Mouse (Mus musculus) layer of hippocampus, adult 9-10 months (tissue): ENCODE results near the gene Mrpl35.

Source experiments
- DNase-seq: peaks from one replicate; pipeline ENCODE4 v3.0.0; 2022; ENCODE audit warnings: low spot score

The Mrpl35 gene

GRCm38 (mm10) chr6:71799391-71799790 is 27.4 kb downstream of the Mrpl35 start:
- no peak for DNase-seq

GRCm38 (mm10) chr6:71791771-71792170 is 35.0 kb downstream of the Mrpl35 start:
- DNase-seq = no peak

GRCm38 (mm10) chr6:71788348-71788747 is 38.4 kb downstream of the Mrpl35 start:
- DNase-seq = no peak

GRCm38 (mm10) chr6:71783165-71783564 is 43.6 kb downstream of the Mrpl35 start:
- DNase-seq = no peak

GRCm38 (mm10) chr6:71780431-71780830 is 46.3 kb downstream of the Mrpl35 start:
- no peak for DNase-seq

- no peak for DNase-seq
These were observed 46.9 kb downstream of the Mrpl35 start for GRCm38 (mm10) chr6:71779831-71780230.

GRCm38 (mm10) chr6:71778016-71778415 is 48.8 kb downstream of the Mrpl35 start:
- DNase-seq = no peak

GRCm38 (mm10) chr6:71772636-71773208 is 54.0 kb downstream of the Mrpl35 start:
- no peak for DNase-seq

- DNase-seq = peak; percentile 37
These were observed 54.6 kb downstream of the Mrpl35 start for GRCm38 (mm10) chr6:71772156-71772555.

GRCm38 (mm10) chr6:71771282-71771681 is 55.5 kb downstream of the Mrpl35 start:
- no peak for DNase-seq

GRCm38 (mm10) chr6:71770856-71771255 is 55.9 kb downstream of the Mrpl35 start:
- no peak for DNase-seq

- DNase-seq = no peak
These were observed 56.7 kb downstream of the Mrpl35 start for GRCm38 (mm10) chr6:71769901-71770690.

- DNase-seq = no peak
These were observed 59.0 kb downstream of the Mrpl35 start for GRCm38 (mm10) chr6:71767761-71768160.
